Mouse (Mus musculus): ENCODE results near the gene Tspyl2. TPM values are rescaled to one million over a fixed set of nuclear protein-coding genes. Genes with fewer than 3 reads are reported as not detected.

Gene Tspyl2
- polyA plus RNA-seq (2014; fragmentation: Nextera tagmentation; extraction: Ambion mirVana): 11.5 and 13.6 TPM in 2 replicates

- peak; percentile 97 for ATAC-seq (ENCODE audit: insufficient number of reproducible peaks, insufficient read depth, low FRiP score, low read depth)
- WGBS: 20% methylated on average over 21 of the region's 27 CpGs
- peaks cover 21% of the 10 kb centered on the region for H3K36me3 ChIP-seq (ENCODE audit: control insufficient read depth, insufficient read depth, low read length)
- H3K27ac ChIP-seq (replicated peaks in 1 of 2; ENCODE audit: control insufficient read depth in 1 of 2, insufficient read depth in 1 of 2, low read depth in 2 of 2, low read length in 2 of 2): peak within 1 kb of the TSS; percentile 85 to 93
- H3K9ac ChIP-seq (ENCODE audit: low read length): peak within 1 kb of the TSS; percentile 84
- no peaks in the 10 kb centered on the region for H3K9me3 ChIP-seq (ENCODE audit: control insufficient read depth, low read length)
- H3K4me2 ChIP-seq (ENCODE audit: low read length): peak within 1 kb of the TSS; percentile 63
- H3K4me1 ChIP-seq (ENCODE audit: control insufficient read depth in 2 of 2, insufficient read depth in 2 of 2, low read length in 2 of 2): 0 out of 4 replicates have a peak, but pooled peaks cover 2 to 3% of the 10 kb centered on the region in 2 experiments
- H3K4me3 ChIP-seq (ENCODE audit: control insufficient read depth in 1 of 2, insufficient read depth in 1 of 2, low read depth in 1 of 2, low read length in 2 of 2): peak within 1 kb of the TSS; percentile 62 to 74
- H3K27me3 ChIP-seq (ENCODE audit: control insufficient read depth, insufficient read depth, low read length): peaks cover 21% of the 10 kb centered on the region
These were observed at the start of gene Tspyl2 for GRCm38 (mm10) chrX:152342358-152342901. TSS of gene Tspyl2 (minus strand) at chrX:152342425.

- peak; percentile 95 for ATAC-seq (ENCODE audit: insufficient number of reproducible peaks, insufficient read depth, low FRiP score, low read depth)
- H3K4me3 ChIP-seq (ENCODE audit: control insufficient read depth in 1 of 2, insufficient read depth in 1 of 2, low read depth in 1 of 2, low read length in 2 of 2): peak within 1 kb of the TSS; percentile 45 to 79
- no peaks in the 10 kb centered on the region; a peak in 1 of 4 replicates for H3K4me1 ChIP-seq (ENCODE audit: control insufficient read depth in 2 of 2, insufficient read depth in 2 of 2, low read length in 2 of 2)
- peak within 1 kb of the TSS; percentile 37 to 56; a peak in 1 of 4 replicates for H3K27ac ChIP-seq (replicated peaks in 1 of 2; ENCODE audit: control insufficient read depth in 1 of 2, insufficient read depth in 1 of 2, low read depth in 2 of 2, low read length in 2 of 2)
- peaks cover 14% of the 10 kb centered on the region for H3K27me3 ChIP-seq (ENCODE audit: control insufficient read depth, insufficient read depth, low read length)
- no peaks in the 10 kb centered on the region for H3K9me3 ChIP-seq (ENCODE audit: control insufficient read depth, low read length)
- WGBS: 21% methylated on average over 21 of the region's 24 CpGs
- H3K36me3 ChIP-seq (ENCODE audit: control insufficient read depth, insufficient read depth, low read length): no peaks in the 10 kb centered on the region
- peak within 1 kb of the TSS; percentile 62 for H3K4me2 ChIP-seq (ENCODE audit: low read length)
- H3K9ac ChIP-seq (ENCODE audit: low read length): peak within 1 kb of the TSS; percentile 60
These were observed 26.4 kb upstream of the Tspyl2 start, which contains the start of gene Gpr173 for GRCm38 (mm10) chrX:152368397-152369273. TSS of gene Gpr173 (minus strand) at chrX:152368704.

GRCm38 (mm10) chrX:152368054-152368396, 25.8 kb upstream of the Tspyl2 start:
- WGBS: 23% methylated on average over 3 of the region's 4 CpGs
- H3K4me2 ChIP-seq (ENCODE audit: low read length): peak overlapping the region; percentile 62
- H3K9me3 ChIP-seq (ENCODE audit: control insufficient read depth, low read length): no peaks in the 10 kb centered on the region
- H3K4me3 ChIP-seq (ENCODE audit: control insufficient read depth in 1 of 2, insufficient read depth in 1 of 2, low read depth in 1 of 2, low read length in 2 of 2): peak overlapping the region; percentile 45 to 79
- no peaks in the 10 kb centered on the region; a peak in 1 of 4 replicates for H3K4me1 ChIP-seq (ENCODE audit: control insufficient read depth in 2 of 2, insufficient read depth in 2 of 2, low read length in 2 of 2)
- H3K27me3 ChIP-seq (ENCODE audit: control insufficient read depth, insufficient read depth, low read length): peaks cover 14% of the 10 kb centered on the region
- peak overlapping the region; percentile 60 for H3K9ac ChIP-seq (ENCODE audit: low read length)
- H3K27ac ChIP-seq (replicated peaks in 1 of 2; ENCODE audit: control insufficient read depth in 1 of 2, insufficient read depth in 1 of 2, low read depth in 2 of 2, low read length in 2 of 2): no peak overlapping the region
- no peaks in the 10 kb centered on the region for H3K36me3 ChIP-seq (ENCODE audit: control insufficient read depth, insufficient read depth, low read length)
- no peak for ATAC-seq (ENCODE audit: insufficient number of reproducible peaks, insufficient read depth, low FRiP score, low read depth)

GRCm38 (mm10) chrX:152366418-152366817, 24.2 kb upstream of the Tspyl2 start:
- Histone ChIP-seq H3K9me3 (ENCODE audit: control insufficient read depth, low read length) (no peaks in the 10 kb centered on the region), H3K36me3 (ENCODE audit: control insufficient read depth, insufficient read depth, low read length) (no peaks in the 10 kb centered on the region), H3K4me2 (ENCODE audit: low read length) (no peak overlapping the region), H3K4me3 (ENCODE audit: control insufficient read depth in 1 of 2, insufficient read depth in 1 of 2, low read depth in 1 of 2, low read length in 2 of 2) (no peak overlapping the region), H3K27me3 (ENCODE audit: control insufficient read depth, insufficient read depth, low read length) (peaks cover 14% of the 10 kb centered on the region), H3K4me1 (ENCODE audit: control insufficient read depth in 2 of 2, insufficient read depth in 2 of 2, low read length in 2 of 2) (no peaks in the 10 kb centered on the region; a peak in 1 of 4 replicates), H3K27ac (replicated peaks in 1 of 2; ENCODE audit: control insufficient read depth in 1 of 2, insufficient read depth in 1 of 2, low read depth in 2 of 2, low read length in 2 of 2) (no peak overlapping the region), H3K9ac (ENCODE audit: low read length) (no peak overlapping the region)
- ATAC-seq (ENCODE audit: insufficient number of reproducible peaks, insufficient read depth, low FRiP score, low read depth): no peak
- WGBS: 74% methylated on average over 2 of the region's 2 CpGs

GRCm38 (mm10) chrX:152352553-152353153, 10.4 kb upstream of the Tspyl2 start:
- Histone ChIP-seq H3K27me3 (ENCODE audit: control insufficient read depth, insufficient read depth, low read length) (peaks cover 7% of the 10 kb centered on the region; the same call in 1 of the 2 replicates), H3K36me3 (ENCODE audit: control insufficient read depth, insufficient read depth, low read length) (no peaks in the 10 kb centered on the region), H3K4me3 (ENCODE audit: control insufficient read depth in 1 of 2, insufficient read depth in 1 of 2, low read depth in 1 of 2, low read length in 2 of 2) (no peak overlapping the region), H3K9me3 (ENCODE audit: control insufficient read depth, low read length) (no peaks in the 10 kb centered on the region), H3K4me2 (ENCODE audit: low read length) (no peak overlapping the region), H3K4me1 (ENCODE audit: control insufficient read depth in 2 of 2, insufficient read depth in 2 of 2, low read length in 2 of 2) (no peaks in the 10 kb centered on the region), H3K9ac (ENCODE audit: low read length) (no peak overlapping the region), H3K27ac (replicated peaks in 1 of 2; ENCODE audit: control insufficient read depth in 1 of 2, insufficient read depth in 1 of 2, low read depth in 2 of 2, low read length in 2 of 2) (no peak overlapping the region)
- WGBS: 13% methylated on average over 5 of the region's 5 CpGs
- no peak; the same call in 1 of the 2 replicates for ATAC-seq (ENCODE audit: insufficient number of reproducible peaks, insufficient read depth, low FRiP score, low read depth)

GRCm38 (mm10) chrX:152347041-152347440, 4.8 kb upstream of the Tspyl2 start:
- H3K27ac ChIP-seq (replicated peaks in 1 of 2; ENCODE audit: control insufficient read depth in 1 of 2, insufficient read depth in 1 of 2, low read depth in 2 of 2, low read length in 2 of 2): no peak overlapping the region
- H3K9me3 ChIP-seq (ENCODE audit: control insufficient read depth, low read length): no peaks in the 10 kb centered on the region
- H3K9ac ChIP-seq (ENCODE audit: low read length): no peak overlapping the region
- no peaks in the 10 kb centered on the region for H3K4me1 ChIP-seq (ENCODE audit: control insufficient read depth in 2 of 2, insufficient read depth in 2 of 2, low read length in 2 of 2)
- WGBS: 87% methylated on average over 13 of the region's 14 CpGs
- H3K4me2 ChIP-seq (ENCODE audit: low read length): no peak overlapping the region
- no peaks in the 10 kb centered on the region for H3K36me3 ChIP-seq (ENCODE audit: control insufficient read depth, insufficient read depth, low read length)
- no peak overlapping the region for H3K4me3 ChIP-seq (ENCODE audit: control insufficient read depth in 1 of 2, insufficient read depth in 1 of 2, low read depth in 1 of 2, low read length in 2 of 2)
- peaks cover 18% of the 10 kb centered on the region for H3K27me3 ChIP-seq (ENCODE audit: control insufficient read depth, insufficient read depth, low read length)
- no peak for ATAC-seq (ENCODE audit: insufficient number of reproducible peaks, insufficient read depth, low FRiP score, low read depth)

- Histone ChIP-seq H3K4me2 (ENCODE audit: low read length) (no peak overlapping the region), H3K9me3 (ENCODE audit: control insufficient read depth, low read length) (no peaks in the 10 kb centered on the region), H3K27me3 (ENCODE audit: control insufficient read depth, insufficient read depth, low read length) (peaks cover 19% of the 10 kb centered on the region), H3K4me3 (ENCODE audit: control insufficient read depth in 1 of 2, insufficient read depth in 1 of 2, low read depth in 1 of 2, low read length in 2 of 2) (no peak overlapping the region), H3K9ac (ENCODE audit: low read length) (no peak overlapping the region), H3K36me3 (ENCODE audit: control insufficient read depth, insufficient read depth, low read length) (no peaks in the 10 kb centered on the region), H3K27ac (replicated peaks in 1 of 2; ENCODE audit: control insufficient read depth in 1 of 2, insufficient read depth in 1 of 2, low read depth in 2 of 2, low read length in 2 of 2) (no peak overlapping the region), H3K4me1 (ENCODE audit: control insufficient read depth in 2 of 2, insufficient read depth in 2 of 2, low read length in 2 of 2) (no peaks in the 10 kb centered on the region)
- ATAC-seq (ENCODE audit: insufficient number of reproducible peaks, insufficient read depth, low FRiP score, low read depth): no peak
- WGBS: 87% methylated on average over 15 of the region's 15 CpGs
These were observed 4.4 kb upstream of the Tspyl2 start for GRCm38 (mm10) chrX:152346587-152346986.

All from heart, embryonic 14.5 days (tissue).